Mouse (Mus musculus): ENCODE measurements around the gene Trim7.
"Not testable (repeated sequence)": the region's sequence is repeated elsewhere in the genome, so short reads cannot be mapped to it uniquely, and the experiment has no call there.

Gene Trim7

DNA sequence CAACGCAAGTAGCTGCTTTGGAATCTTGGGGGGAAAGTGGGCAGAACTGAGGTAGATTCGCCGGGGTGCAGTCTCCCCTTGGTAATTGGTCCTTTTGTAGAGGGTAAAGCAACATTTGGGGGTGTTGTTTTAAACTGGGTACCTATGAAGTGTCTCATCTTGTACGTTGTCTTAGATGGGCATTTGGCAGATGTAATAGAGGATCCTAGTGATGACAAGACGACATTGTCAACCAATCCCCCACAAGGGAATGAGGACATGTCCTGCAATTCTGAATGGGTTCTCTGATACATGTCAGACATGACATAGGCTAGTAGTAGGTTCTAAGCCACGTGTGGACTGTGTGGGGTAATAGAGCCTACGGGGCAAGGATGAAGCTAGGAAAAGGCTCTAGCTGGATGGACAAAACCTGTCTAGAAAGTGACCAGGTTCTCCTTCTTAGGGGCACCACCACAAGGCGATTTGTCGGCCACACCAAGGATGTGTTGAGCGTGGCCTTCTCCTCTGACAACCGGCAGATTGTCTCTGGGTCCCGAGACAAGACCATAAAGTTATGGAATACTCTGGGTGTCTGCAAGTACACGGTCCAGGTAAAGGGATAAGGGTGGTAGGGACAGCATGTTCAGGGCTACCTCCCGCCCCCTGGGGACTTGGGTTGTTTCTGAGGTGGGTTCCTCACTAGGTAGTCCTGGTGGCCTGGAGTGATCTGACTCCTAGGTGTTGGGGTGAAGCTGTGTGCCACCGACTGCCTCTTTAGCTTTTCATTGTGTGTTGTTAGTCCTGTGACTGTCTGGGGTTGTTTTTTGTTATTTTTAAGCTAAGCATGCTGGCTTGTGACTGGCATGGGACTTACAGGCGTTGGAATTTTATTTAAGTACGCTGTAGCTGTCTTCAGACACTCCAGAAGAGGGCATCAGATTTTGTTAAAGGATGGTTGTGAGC is 23.8 kb upstream of the Trim7 start:
- no peak for ATAC-seq (ENCODE audit: insufficient number of reproducible peaks, low FRiP score, low TSS enrichment)

DNA sequence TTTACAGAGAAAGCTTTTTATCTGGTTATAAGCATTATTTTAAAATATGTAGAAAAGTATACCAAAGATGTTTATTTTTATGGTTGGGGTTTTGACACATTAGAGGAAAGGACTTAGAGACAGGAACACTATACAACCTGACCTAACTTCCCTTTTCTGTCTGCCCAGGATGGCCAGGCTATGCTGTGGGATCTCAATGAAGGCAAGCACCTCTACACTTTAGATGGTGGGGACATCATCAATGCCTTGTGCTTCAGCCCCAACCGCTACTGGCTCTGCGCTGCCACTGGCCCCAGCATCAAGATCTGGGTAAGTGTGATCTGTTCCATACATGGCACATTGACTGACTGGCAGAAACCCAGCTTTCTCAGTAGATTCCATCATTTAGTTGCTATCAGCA is 22.0 kb upstream of the Trim7 start:
- ATAC-seq (ENCODE audit: insufficient number of reproducible peaks, low FRiP score, low TSS enrichment): no peak

DNA sequence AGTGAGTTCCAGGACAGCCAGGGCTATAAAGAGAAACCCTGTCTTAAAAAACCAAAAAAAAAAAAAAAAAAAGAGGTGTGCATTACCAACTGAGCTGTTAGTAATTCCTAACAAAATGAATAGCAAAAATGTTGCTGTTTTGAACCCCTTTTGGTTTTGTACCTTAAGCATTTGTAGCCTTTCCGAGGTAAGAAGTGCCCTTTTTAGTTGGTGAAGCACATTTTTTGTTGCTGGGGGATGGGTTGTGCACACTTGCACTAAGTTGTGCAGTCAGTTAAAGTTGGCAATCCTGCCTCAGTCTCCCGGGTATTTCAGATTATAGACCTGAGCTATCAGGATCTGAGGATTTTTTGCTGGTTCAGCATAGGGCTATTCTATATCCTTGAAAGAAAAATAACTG is 21.0 kb upstream of the Trim7 start:
- ATAC-seq (ENCODE audit: insufficient number of reproducible peaks, low FRiP score, low TSS enrichment): no peak

DNA sequence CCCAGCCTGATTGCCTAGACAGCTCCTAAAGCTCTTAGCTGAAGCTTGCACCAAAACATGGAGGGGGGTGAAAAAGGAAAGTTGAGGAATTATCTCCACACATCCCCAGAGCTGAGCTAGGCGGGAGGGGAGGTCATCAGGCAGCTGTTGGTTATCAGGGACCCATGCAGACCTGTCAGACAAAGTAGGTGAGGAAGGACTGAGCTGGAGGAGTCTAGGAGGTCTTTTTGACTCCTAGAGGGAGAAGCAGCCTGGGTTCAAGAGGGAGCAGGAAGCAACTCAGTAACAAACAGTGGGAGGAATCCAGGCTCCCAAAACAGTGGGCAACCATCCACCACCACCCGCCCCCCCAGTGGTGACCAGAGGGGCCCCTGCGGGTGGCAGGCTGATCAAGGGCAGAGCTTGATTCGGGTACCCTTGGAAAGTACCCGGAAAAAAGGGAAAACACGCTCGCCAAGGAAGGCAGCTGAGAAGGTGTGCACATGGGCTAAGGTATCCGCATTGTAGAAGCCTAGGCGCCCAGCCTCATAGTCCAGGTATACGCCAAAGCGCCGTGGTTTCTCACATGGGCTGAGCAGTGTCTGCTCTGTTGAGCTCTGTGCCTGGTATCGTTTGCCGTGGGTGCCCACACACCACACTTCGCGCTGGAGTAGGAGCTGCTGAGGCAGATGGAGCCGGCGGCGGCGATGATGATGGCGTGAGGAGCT is 18.9 kb upstream of the Trim7 start:
- ATAC-seq (ENCODE audit: insufficient number of reproducible peaks, low FRiP score, low TSS enrichment): no peak

DNA sequence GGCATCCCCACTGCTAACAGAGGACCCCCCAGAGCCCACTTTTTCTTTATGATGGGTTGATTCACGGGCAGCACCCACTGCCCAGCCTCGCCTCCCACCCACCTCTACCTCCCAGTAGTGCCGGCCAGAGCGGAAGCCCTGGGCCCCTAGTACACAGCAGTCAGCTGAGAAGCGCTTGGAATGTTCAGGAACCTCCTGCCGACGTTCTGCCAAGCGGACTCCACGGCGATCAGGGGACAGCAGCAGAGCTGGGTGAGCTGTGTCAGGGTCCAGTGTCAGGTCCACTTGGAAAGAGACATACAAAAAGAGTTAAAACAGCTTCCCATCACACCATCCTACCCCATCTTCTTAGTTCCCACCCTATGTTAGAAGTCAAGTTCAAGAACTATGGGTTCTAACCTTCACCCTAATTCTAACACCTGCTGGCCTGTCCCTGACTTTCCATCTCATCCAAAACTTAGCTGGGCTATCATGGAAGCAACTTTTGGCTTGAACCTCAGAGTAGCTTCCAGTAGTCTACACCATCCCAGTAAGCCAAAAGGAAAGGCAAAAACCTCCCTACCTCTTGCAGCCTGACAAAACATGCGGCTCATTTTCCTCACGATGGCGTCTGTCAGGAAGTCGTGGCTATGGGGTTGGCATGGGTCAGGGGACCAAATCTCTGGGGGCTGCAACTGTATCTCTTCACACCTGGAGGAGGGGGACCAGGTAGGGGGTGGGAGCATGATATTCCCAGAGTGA is 18.2 kb upstream of the Trim7 start:
- ATAC-seq (ENCODE audit: insufficient number of reproducible peaks, low FRiP score, low TSS enrichment): no peak

DNA sequence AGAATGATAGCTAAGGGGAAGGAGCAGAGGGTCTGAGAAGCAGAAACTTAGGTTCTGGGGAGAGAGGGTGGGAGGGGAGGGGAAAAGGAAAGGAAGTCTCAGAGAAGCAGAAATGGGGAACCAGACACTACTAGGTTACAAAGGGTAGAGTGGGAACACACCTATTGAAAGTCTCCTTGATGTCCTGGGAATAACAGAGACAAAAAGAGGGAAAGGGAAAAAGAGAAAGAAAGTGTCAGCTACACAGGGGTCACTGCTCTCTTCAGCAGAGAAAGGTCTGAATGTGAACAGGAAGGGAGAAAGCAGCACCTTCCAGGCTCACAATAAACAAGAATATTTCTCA is 17.7 kb upstream of the Trim7 start:
- no peak for ATAC-seq (ENCODE audit: insufficient number of reproducible peaks, low FRiP score, low TSS enrichment)

DNA sequence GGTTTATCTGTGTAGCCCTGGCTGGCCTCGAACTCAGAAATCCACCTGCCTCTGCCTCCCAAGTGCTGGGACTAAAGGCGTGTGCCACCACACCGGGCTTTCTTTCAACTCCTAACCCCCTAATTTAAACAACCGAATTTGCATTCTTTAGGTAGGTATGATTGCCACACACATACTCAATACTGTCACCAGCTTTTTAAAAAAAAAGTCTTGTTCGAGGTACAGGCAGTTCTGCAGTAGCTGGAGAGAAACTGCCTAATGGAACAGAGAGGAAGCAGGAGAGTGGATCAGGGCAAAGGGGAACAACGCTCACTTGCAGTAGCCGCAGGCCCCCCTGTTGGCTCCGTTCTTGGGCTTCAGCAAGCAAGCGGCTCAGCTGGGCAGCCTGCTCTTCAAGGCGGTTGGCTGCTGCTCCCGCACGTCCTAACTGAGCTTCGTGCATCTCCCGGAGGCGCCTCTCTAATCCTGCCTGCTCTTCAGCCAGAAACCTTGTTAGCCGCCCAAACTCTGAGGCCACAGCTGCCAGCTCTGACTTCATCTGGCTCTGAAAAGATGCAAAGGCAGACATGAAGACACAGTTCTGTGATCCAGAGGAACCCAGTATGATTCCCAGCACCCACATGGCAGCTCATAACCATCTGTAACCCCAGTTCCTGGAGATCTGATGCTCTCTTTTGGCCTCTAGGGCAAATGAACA is 17.1 kb upstream of the Trim7 start:
- ATAC-seq (ENCODE audit: insufficient number of reproducible peaks, low FRiP score, low TSS enrichment): no peak

DNA sequence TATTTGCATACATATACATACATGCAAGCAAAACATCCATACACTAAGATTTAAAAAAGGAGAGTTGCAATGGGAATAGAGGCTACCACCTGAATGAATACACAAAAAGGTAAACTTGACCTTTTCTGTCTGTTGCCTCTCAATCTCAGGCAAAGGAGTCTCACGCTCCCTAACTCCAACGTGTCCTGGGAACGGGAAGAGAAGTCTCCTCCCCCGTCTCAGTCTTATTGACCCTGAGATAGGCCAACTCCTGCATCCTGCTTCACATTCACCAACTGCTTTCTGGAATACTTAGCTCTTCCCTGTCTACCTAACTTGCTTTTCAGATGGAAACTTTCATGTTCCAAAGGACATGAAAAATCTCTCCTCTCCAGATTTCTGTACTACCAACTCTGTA is 16.5 kb upstream of the Trim7 start:
- no peak for ATAC-seq (ENCODE audit: insufficient number of reproducible peaks, low FRiP score, low TSS enrichment)

DNA sequence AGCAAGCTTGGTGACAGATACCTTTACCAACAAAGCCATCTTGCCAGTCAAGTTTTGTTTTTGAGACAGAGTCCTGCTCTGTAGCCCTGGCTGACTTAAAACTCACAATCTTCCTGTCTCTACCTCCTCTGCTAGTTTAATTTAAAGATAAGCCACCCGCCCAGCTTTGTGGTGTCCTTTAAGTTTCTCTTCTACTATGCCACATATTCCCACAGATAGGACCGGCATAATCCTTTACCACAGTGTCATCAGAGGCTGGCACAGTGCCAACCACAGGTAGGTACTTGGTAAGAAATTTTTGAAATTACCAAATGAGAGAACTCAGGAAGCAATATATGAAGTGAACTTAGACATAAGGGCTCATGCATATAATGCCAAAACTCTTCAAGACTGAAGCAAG is 15.8 kb upstream of the Trim7 start:
- ATAC-seq (ENCODE audit: insufficient number of reproducible peaks, low FRiP score, low TSS enrichment): no peak

DNA sequence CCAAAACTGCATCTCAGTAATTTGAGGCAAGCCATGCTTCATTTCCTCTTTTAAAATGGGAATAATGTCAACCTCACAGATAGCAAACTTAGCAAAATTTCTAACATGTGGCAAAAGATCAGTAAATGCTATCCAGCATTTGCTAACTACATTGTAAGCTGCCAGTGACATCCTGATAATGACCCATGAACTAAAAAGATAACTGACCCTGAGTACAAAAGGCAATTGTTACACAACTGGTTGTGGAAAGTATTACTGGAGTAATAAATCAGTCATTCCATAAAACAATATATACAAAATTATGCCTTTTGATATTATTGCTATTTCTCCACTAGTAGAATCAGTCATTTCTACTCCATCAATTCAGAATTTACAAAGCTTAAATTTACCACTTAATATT is 12.2 kb upstream of the Trim7 start:
- ATAC-seq (ENCODE audit: insufficient number of reproducible peaks, low FRiP score, low TSS enrichment): no peak

DNA sequence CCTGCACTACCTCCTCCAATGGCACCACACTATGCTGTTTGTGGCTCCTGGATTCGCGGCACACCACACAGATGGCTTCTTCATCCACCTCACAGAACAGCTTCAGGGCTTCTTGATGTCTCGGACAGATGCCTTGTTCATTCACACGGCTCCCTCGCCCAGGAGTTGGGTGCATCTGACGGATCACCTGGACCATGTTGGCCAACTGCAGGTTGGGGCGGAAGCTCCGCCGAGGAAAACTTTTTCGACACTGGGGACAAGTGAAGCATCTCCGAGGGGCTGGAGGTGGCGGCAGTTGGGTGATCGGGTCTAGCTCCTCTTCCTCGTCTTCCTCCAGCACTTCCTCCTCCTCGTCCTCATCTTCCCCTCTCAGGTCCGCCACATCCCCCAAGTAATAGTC is 10.1 kb upstream of the Trim7 start:
- ATAC-seq (ENCODE audit: insufficient number of reproducible peaks, low FRiP score, low TSS enrichment): no peak

DNA sequence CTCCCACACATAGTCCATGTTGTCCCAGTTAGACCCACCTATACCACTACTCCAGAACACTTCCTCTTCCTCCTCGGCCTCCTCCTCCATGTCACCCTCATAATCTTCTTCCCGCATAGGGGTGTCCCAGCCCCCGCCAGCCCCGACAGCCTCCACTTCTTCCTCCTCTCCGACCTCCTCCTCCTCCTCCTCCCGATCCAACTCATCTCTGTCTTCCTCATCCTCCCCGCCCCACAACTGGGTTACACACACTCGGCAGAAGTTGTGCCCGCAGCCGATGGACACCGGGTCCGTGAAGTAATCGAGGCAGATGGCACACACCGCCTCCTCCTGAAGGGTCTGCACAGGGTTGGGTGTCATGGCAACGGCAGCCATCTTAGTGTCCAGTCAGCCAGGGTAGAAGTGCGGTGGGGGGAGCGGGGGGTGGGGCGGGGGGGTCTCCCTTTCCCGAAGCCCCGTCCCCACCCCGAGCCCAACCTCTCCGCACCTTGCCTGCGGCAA is 9.6 kb upstream of the Trim7 start:
- no peak for ATAC-seq (ENCODE audit: insufficient number of reproducible peaks, low FRiP score, low TSS enrichment)

DNA sequence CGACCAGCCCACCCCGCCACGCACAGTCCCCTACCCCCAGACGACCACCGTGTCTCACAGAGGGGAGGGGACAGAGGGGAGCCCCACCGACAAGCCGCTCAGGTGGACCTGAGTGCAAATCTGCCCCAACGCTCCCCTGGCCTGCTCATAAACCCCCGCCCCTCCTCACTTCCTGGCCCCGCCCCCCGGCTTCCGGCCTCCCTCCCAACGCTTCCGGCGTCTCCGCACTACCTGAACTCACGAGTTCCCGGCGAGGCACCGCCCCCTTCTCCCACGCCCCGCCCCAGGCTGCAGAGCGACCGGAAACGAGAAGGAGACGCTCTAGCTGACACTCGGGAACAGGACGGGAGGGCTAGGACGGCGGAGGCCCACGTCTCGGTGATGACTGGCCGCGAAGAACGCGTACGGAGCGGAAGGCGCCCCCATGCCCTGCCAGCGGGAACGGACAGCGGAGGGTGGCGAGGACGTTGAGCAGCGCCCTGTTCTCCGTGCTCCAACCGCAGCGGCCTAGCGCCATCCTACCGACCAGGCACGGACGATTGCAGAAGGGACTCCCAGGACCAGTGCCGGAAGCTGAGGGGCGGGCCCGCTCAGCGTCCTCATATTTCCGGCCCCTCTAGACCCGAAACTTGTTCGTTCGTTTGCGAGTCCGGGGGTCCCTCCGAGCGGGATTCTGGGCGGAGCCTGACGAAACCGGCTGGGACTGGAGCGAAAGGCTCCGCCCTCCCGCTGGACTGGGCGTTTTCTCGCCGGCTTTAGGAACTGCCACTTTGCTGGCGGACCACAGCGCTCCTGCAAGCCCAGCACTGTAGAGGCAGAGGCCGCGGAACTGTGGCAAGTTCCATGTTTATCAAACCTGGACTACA is 8.9 kb upstream of the Trim7 start, which contains the start of gene Trim41:
Trim41 (minus strand) TSS at position 554 of the 866 bp plus-strand sequence.
- ATAC-seq (ENCODE audit: insufficient number of reproducible peaks, low FRiP score, low TSS enrichment): peak; percentile 92

DNA sequence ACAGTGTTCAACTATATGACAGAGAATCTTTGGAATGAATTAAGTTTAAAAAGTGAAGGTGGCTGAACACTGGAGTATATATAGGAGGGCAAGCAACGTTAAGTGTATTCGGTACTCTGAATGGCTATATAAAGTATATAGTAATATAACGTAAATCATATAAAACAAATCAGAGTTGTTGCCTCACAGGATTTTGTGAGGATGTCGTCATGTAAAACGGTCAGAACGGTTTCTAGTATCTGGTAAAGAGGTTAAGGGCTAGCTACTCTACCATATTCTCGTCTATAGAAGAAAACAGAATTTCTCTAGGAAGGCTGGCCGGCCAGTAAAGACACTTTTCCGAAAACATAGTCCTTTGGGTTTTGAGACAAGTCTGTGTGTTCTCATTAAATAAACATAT is 8.1 kb upstream of the Trim7 start:
- no peak for ATAC-seq (ENCODE audit: insufficient number of reproducible peaks, low FRiP score, low TSS enrichment)

DNA sequence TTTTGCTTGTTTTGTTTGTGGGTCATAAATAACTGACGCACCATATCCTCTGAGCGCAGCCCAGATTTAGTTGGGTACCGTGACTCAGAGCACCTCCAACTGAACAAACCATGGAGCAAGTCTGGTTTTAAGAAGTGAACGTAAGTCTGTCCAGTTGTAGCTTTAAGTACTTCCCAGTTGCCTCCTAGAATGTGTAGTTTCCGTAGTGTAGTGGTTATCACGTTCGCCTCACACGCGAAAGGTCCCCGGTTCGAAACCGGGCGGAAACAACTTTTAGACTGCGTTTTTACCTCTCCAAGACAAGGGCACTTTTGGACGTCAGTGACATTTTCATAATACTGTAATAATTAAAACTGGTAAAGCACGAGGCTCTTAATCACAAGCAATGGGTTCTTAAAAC is 7.6 kb upstream of the Trim7 start:
- peak; percentile 41; the same call in 1 of the 2 replicates for ATAC-seq (ENCODE audit: insufficient number of reproducible peaks, low FRiP score, low TSS enrichment)

DNA sequence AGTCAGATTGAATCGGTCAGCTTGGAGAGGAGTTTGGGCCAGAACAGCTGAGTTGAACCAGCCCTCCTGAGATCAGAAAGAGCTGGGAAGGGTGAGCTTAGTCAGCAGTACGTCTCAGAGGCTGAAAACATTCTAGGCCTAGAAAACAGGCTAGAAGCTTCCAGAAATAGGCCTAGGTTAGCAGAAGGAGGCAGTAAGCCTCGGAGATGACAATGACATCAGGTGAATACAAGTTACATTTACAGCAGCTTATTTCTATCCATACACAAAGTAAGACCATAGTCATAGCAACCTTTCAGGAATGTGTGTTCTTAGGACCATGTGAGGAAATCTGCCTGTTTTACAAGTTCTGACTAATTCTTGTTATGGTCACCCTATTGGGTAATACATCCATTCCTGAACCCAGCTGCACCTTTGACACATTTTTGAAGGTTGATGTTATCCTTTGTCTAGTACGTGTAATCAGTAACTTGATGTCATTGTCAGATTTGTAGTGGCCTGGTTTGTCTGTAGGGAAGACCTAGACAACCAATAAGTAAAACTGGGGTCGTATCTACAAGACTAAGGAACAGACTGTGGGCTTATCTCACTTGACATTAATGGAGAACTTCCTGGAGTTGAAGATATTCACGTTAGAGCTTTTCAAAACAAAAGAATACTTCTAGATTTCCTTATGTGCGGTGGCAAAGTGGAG is 6.2 kb upstream of the Trim7 start:
- ATAC-seq (ENCODE audit: insufficient number of reproducible peaks, low FRiP score, low TSS enrichment): no peak

DNA sequence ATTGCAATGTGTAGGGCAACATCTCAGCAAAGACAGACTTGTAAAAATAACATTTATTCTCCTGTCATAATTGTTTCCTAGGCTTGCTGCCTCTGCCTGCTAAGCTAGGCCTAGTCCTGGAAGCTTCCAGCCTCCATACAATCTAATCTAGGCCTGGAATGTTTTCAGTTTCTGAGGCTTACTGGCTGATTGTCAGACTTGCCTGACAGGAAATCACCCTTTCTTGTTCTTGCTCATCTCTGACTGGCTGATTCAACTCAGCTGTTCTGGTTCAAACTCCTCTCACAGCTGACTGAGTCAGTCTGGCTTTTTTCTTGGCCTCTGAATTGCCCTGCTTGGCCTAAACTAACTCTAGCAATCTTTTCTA is 5.6 kb upstream of the Trim7 start:
- ATAC-seq (ENCODE audit: insufficient number of reproducible peaks, low FRiP score, low TSS enrichment): no peak

DNA sequence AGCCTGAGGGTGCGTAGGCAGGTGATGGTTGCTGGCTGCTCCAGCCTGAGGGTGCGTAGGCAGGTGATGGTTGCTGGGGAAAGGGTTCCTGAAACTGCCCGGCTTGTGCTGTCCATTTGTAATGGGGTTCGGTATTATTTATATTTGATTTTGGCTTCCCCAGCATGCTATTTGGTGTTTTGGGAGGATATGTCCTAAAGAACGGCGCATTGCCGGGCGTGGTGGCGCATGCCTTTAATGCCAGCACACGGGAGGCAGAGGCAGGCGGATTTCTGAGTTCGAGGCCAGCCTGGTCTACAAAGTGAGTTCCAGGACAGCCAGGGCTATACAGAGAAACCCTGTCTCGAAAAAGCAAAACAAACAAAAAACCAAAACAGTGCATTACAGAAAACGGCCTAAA is 4.6 kb upstream of the Trim7 start:
- not testable (repeated sequence) for ATAC-seq (ENCODE audit: insufficient number of reproducible peaks, low FRiP score, low TSS enrichment)

Data from cerebellum, adult (tissue).